Mouse (Mus musculus) spleen, postnatal 10 days (tissue): ENCODE measurements around the gene Ehbp1l1.
"Not testable (repeated sequence)": the region's sequence is repeated elsewhere in the genome, so short reads cannot be mapped to it uniquely, and the experiment has no call there.

Source experiments
- DNase-seq, 2 experiments: peaks; one replicate each; pipeline ENCODE4 v3.0.0; 2021 to 2022; ENCODE audit warnings: low spot score in 2 of 2

Ehbp1l1 gene

DNA sequence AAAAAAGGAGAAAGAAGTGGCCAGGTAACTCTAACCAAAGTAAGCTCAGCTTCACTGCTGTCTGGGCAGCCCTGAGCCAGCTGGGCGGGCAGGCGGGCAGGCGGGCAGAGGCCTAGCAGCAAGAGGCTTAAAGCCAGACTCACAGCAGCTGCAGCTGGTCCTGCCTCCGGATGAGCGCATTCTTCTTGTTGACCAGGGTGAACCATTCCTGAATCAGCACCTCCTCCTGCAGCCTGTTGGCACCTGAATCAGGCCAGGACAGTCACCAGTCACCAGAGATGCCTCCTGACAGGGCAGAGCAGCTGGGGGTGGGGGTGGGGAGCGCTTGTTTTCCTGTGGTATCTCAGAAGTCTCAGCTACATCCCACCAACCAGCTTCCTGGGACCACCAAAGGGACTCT, 16.0 kb downstream of the Ehbp1l1 start:
- DNase-seq: no peak

DNA sequence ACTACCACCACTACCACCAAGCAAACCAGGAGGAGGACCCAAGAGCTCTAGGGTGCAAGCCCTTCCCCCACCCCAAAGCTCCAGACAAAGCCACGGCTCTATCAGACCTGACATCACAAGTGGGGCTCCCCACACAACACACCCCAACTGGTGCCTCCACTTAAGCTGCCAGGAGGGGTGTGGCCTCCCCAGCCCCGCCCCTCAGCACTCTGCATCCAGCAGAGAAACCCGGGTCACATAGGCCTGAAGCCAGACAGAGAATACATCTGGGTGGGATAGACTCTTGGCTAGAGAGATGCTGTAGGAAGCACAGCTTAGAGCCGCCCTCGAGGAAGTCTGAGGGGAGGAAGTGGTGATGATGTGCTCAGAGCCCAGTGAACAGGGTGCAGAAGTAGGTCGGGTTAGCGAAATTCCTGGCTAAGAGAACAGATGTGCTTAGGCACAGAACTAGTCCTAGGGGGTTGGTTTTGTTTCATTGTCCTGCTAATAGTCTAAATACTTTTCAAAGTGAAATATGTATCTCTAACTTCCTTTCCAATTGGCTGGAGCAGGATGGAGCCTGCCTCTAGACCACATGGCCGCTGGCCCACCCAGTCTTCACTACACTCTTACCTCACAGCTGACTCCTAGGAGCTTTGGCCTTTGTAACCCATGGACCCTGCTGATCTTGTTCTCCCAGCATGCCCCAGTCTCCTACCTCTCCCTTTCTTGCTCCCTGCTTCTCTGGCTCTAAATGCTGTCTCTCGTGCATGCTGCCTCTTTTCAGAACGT, 21.1 kb downstream of the Ehbp1l1 start:
- peak; percentile 60 to 81 for DNase-seq

DNA sequence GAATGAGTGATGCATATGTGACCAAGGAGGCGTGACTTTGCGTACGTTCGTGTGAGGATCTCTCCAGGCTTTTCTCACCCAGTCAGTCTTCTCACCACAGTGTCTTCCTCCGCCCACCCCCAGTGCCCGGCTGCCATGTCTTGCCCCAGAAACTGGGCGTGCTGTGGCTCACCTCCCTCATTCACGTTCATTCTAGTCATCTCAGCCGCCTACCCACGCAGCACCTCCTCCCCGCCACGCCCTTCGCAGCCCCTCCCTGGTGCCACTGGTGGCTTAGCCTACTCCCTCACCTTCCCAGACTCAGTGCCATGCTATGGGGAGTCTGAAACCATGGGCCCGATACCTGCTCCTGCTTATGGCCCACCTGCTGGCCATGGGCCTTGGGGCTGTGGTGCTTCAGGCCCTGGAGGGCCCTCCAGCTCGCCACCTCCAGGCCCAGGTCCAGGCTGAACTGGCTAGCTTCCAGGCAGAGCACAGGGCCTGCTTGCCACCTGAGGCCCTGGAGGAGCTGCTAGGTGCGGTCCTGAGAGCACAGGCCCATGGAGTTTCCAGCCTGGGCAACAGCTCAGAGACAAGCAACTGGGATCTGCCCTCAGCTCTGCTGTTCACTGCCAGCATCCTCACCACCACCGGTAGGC, 21.8 kb downstream of the Ehbp1l1 start, which contains the start of gene Kcnk7:
Gene Kcnk7, plus strand, starts transcription at position 205 of the 638 bp plus-strand sequence.
- DNase-seq: peak; percentile 48 to 74

DNA sequence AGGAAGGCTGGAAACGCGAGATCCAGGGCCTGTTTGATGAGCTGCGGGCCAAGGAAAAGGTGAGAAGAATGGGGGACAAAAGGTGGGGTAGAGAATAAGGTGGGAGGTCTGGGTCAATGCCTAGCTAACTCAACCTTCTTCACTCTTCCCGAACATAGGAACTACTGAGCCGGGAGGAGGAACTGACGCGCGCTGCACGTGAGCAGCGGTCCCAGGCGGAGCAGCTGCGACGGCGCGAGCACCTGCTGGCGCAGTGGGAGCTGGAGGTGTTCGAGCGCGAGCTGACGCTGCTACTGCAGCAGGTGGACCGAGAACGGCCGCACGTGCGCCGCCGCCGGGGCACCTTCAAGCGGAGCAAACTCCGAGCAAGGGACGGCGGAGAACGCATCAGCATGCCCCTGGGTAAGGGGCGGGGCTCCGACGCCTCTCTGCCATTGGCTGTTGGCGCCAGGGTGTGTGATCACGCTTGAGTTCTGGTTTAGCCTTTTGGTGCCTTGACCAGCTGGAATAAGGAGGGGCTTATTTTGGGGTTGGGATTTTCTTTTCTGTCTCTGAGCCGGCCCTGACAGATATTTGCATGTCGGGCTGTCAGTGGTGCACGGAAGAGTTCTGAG, 30.2 kb downstream of the Ehbp1l1 start:
- DNase-seq: no peak

DNA sequence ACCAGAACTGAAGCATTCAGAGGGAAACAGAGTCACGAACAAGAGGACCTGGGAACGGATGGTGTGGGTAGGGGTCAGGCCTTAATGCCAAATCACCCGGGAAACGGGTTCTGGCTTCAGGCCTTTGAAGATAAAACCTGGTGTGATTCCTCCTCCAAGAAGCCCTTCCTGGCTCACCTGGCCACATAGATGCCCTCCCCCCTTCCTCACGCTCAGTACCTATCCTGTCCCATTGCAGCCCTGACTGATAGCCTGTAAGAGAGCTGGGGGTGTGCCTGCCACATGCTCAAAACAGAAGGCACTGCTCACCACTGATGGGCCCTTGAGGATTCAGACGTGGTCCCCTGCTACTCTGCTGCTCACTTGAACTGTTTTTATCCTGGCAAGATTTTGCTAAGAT, 32.3 kb downstream of the Ehbp1l1 start:
- DNase-seq: no peak

DNA sequence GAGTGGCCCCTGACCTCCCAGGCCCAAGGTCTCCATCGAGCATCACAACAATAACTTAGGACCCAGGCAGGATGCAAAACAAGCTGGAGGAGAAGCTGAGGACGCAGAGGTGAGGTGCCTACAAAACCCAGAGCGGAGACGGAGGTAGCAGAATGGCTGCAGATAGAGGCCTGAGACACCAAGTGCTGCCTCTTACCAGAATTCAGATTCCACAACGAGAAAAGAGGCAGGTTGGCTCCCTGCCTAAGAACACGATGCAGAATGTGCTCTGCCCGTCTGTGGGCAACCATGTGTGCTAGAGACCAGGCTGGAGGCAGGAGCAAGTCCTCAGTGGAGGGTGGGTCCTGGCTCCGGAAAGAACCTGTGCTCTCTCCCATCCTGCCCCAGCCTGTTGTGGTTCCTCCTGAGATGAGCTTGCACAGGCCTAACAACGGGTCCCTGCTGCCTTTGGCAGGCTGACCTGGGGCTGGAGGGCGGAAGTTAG, 33.2 kb downstream of the Ehbp1l1 start:
- no peak for DNase-seq

DNA sequence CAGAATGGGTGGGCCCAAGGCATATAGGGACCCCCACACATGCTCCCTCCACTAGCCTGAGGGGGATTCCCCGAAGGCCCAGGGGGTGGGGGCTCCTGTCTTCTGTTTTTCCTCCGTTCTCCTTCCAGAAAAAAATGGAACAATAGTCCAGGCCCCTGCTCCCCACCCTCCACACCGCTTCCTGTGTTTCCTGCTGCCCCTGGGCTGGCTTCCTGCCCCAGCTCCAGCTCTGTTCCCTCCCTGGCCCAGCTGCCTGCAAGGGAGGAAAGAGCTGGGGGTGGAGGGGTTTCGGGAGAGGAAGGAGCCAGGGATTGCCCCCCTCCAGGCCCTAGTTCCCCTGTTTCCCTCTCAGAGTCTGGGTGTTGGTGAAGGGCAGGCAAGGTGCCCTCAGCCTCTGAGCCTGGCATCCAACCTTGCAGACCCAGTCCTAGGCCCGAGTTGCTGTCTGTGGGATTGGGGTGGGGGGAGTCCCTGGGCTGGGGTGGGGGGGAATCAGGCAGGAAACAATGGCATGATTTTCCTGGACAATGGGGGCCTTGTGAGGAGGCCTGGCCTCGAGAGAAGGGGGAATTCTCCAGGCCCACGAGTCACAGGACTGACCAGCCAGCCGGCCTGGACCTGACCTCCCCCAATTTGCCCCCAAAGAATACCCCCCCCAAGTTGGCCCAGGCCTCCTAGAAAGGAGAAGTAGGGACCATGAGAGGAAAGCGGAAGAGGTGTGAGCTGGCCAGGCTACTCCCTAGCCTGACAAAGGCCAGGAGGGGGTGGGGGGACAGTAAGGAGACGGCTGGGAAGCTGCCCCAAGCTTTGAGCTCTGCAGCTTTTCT, 33.8 kb downstream of the Ehbp1l1 start:
- no peak for DNase-seq

DNA sequence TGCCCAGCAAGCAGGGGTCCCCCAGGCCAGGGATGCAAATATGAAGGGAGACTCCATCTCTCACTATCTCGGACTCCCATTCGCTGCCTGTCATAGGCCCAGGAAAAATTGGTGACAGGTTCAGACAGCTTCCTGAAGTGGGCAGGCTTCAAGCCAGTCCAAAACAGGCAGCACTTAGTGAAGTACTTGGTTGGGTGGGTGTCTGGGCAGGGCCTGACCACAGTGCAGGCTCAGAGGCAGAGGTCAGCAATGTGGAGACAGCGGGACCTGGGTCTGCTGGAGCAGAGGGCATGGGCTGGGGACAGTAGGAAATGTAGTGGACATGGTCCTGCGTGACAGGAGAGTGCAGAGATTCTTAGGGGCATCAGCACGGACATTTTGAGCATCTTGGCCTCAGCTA, 34.5 kb downstream of the Ehbp1l1 start:
- DNase-seq: no peak

DNA sequence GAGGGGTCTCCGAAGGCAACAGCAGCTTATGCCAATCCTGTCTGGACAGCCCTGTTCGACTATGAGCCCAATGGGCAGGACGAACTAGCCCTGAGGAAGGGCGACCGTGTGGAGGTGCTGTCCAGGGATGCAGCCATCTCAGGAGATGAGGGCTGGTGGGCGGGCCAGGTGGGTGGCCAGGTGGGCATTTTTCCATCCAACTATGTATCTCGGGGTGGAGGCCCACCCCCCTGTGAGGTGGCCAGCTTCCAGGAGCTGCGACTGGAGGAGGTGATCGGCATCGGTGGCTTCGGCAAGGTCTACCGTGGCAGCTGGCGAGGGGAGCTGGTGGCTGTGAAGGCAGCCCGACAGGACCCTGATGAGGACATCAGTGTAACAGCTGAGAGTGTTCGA, 35.8 kb downstream of the Ehbp1l1 start:
- peak in 1 of 2 experiments; percentile 46 for DNase-seq

DNA sequence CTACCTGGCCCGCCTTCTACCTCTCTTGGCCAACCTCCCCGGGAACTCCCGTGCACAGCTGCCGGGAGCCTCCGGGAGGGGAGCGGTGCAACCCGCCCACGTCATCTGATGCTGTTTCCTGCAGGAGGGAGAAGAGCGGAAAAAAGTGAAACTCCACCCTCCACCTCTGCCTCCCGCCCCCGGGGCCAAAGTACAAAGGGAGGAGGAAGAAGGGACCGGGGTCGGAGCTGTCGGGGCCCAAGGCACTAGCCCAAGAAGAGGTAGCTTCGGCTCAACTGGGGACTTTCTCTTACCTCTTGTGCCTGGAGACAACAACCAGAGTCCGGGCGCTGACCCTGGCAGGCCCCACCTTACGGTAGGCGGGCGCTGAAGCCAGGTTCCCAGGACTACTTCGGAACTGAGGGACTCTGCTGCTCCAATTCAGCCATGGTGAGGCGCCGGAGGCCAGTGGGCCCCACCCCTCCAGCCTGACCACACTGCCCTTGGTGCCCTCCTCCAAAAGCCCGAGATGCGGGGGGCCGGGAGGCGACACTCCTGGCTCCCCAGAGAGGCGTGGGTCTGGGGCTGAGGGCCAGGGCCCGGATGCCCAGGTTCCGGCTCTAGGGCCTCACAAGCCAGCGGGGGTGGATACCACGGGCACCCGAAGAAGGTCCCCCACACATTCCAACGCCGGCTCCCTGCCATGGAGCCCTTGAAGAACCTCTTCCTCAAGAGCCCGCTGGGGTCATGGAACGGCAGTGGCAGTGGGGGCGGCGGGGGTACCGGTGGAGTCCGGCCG, 36.4 kb downstream of the Ehbp1l1 start:
- DNase-seq: peak; percentile 84 to 85

DNA sequence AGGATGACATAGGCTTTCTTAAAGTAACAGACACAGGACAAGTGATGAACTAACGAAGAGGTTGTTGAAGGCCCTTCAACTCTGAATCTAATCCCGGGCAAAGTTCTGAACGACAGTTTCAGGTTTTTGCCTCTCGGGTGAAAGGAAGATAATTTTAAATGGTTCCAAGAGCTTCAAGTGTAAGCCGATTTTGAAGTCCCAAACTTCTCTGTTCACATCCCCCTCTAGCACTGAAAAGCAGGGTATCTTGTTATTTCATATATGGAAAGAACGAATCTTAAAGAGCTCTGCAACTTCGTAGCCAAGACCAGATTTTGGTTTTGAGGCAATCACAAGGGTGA, 37.1 kb downstream of the Ehbp1l1 start:
- DNase-seq: no peak

DNA sequence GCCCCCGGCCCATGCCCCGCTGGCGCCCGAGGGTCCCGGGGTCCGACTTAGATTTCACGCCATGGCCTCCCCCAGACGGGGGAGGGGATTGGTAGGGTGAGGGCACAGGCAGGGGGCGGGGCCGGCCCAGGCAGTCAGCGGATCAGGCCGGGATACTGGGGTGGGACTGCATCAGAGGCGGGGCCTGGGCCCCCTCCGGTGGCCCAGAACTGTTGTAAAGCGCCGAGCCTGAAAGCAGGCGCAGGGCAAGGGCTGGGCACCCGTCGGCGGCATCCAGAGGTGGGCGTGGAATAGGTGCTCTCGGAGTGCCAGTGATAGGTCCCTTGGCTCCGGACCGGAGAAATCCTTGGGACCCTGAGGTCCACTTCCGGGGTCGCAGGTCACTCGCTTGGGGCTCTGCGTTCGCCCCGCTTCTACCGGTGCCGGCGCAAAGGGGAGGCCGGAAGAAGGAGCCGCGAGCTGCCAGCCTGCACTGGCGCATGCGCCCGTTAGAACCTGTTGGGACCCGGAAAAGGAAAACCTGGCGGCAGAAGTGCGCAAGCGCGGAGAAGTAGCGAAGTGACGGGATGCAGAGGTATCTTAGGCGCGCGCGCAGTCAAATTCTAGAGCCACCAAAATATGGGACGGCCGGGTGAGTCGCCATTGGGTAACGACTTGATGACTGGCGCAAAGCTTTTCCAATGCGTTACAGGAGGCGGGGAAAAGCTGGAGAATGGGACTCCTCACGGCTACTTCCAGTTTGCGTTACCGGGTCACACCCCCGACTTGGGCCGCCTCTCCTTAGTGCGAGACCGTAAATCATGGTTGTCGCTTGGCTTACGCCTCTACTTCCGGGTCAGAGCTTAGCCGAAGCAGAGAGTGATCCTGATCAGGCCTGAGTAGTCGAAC, 37.7 kb downstream of the Ehbp1l1 start, which contains the start of the genes Map3k11 and Pcnx3:
Gene Map3k11, plus strand, starts transcription at position 543 of the 888 bp plus-strand sequence.
Gene Pcnx3, minus strand, starts transcription at position 709 of the 888 bp plus-strand sequence.
- peak; percentile 91 to 96 for DNase-seq

DNA sequence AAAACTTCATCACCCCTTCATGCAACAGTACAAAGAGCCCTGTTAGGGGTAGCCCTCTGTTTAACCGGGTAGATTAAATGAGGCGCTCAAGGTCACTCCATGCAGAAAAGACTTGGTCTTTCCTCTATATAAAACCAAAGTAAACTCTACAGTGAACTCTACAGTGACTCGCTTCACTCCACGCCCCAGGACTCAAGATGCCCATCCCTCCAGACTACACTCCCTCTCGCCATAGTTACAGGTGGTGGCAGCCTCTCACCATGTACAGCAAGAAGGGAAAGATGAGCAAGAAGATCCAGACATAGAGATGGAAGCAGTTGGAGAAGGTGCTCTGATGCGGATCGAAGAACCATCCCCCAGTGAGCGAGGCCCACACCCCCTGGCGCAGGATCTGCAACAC, 38.4 kb downstream of the Ehbp1l1 start:
- DNase-seq: no peak

DNA sequence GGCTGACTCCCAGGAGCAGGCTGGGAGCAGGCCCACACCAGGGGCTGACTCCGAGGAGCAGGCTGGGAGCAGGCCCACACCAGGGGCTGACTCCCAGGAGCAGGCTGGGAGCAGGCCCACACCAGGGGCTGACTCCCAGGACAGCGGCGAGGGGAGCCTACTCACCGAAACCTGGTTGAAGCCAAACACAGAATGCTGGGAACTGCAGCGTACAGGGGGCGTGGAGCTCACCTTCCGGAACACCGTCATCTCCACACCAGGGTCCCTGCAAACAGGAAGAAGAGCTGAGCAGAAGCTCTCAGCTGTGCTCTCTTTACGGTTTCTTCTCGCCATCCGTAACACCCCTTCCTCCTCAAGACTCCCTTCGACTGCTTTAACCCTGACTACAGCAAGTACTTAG, 39.2 kb downstream of the Ehbp1l1 start:
- DNase-seq: not testable (repeated sequence)

DNA sequence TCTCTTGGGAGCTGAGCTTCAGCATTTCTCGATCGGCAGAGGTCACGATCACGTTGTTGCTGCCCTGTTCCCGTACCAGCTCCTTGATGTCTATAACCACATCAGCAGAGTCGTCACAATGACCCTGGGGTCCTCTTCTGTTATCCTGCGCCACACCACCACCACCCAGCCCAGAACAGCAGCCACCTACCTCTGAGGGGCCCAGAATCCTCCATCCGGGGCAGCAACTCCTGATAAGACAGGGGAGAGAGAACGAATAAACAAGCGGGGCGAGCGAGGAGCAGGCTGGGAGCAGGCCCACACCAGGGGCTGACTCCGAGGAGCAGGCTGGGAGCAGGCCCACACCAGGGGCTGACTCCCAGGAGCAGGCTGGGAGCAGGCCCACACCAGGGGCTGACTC, 39.7 kb downstream of the Ehbp1l1 start:
- DNase-seq: no peak

DNA sequence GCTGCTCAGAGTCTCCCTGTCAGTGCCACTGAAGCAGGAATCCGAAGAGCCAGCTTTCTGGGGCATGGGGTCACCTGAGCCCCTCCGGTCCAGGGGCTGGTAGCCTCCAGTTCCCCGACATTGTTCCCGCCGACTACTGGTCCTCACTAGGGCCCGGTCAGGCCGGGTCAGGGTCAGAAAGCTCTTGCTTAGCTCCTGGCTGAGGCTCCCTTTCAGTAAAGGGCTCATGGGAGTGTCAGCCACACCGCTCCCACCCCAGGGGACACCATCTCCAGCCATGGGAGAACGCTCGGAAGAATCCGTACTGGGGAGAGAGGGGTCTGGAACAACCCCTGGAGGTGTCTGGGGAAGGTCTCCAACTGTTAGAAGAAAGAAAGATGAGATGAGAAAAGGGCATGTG, 40.3 kb downstream of the Ehbp1l1 start:
- DNase-seq: no peak

DNA sequence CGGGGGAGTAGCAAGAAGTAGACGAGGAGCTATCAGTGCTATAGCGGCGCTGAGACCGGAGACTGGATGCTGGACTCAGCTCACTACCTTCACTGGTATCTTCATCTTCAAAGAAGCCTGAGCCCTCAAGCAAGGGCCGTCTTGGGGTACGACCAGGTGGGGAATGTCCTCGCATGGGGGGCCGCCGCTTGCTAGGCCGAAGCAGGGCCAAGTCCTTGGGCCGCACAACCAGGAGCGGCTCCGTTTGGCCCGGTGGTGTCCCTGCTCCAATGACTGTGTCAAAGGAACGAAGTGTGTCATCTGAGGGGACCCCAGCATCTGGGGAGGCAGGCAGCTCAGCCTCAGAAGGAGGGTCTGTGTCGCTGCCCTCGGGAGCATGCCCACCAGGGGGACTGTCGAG, 40.7 kb downstream of the Ehbp1l1 start:
- no peak for DNase-seq

DNA sequence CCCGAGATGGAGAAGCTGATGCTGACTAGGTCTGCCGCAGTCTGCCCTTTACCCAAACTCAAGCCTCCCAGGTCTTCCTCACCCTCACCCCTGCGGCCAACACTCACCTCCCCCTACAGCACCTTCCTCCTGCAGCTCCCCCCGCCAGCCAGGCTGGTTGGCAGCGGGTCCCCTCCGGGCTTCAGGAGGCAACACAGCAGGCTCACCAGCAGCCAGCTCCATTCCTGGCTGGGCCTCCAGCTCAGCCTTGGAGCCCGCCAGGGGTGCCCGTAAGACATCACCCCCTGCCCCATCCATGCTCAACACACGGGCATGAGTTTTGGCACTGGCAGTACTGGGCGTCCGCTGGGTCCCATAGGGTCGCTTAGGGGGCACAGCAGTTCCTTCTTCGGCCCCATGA, 41.1 kb downstream of the Ehbp1l1 start:
- DNase-seq: no peak

DNA sequence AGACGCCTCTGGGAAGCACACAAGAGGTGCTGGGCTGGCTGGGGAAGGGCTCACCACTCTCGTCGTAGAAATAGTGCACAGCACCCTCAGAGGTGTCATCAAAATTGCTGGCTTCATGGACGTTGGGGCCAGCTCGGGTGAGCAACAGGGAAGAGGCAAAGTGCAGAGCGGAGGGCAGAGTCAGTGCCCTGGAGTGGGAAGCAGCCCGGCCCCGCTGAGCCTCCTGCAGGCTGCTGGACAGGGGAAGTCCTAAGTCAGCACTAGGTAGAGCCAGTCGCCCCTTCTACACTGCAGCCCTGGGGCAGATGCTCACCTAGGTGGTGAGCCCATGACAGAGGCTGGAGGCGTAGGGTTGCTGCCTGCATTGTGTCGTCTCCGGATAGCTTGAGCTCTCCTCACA, 41.9 kb downstream of the Ehbp1l1 start:
- DNase-seq: no peak

DNA sequence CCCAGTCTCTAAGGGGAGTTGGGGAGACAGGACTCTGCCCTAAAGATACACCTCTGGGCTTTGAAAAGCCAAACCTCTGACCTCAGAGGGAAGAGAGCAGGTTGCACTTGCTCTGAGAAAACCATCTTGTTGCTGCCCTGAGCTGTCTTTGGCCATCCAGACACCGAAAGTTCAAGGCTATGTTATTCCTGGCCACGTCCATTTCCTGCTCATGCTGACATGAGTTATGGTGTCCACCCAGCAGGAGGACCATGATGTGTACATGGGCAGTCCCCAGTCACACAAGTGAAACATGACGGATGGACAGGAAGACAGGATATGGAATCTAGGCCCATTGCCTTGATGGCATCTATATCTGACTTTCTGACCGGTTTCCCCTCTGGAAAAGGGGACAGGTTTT, 45.7 kb downstream of the Ehbp1l1 start:
- DNase-seq: no peak
